Mouse (Mus musculus): ENCODE measurements around the gene Olfr1394.

GRCm38 (mm10) chr11:49154077-49154476 lies at the start of gene Olfr1394:
- TF ChIP-seq CTCF (conservative IDR thresholded peaks at IDR 0.05; ENCODE audit: low read length) (no peak), NANOG (IDR thresholded peaks at IDR 0.05; ENCODE audit: borderline replicate concordance, low read length) (no peak)
